Mouse (Mus musculus): ENCODE results near the gene Ace3.

Gene Ace3

GRCm38 (mm10) chr11:105994375-105994774, at the start of gene Ace3:
Gene Ace3, plus strand, starts transcription at chr11:105994675.
- DNase-seq: no peak

DNA sequence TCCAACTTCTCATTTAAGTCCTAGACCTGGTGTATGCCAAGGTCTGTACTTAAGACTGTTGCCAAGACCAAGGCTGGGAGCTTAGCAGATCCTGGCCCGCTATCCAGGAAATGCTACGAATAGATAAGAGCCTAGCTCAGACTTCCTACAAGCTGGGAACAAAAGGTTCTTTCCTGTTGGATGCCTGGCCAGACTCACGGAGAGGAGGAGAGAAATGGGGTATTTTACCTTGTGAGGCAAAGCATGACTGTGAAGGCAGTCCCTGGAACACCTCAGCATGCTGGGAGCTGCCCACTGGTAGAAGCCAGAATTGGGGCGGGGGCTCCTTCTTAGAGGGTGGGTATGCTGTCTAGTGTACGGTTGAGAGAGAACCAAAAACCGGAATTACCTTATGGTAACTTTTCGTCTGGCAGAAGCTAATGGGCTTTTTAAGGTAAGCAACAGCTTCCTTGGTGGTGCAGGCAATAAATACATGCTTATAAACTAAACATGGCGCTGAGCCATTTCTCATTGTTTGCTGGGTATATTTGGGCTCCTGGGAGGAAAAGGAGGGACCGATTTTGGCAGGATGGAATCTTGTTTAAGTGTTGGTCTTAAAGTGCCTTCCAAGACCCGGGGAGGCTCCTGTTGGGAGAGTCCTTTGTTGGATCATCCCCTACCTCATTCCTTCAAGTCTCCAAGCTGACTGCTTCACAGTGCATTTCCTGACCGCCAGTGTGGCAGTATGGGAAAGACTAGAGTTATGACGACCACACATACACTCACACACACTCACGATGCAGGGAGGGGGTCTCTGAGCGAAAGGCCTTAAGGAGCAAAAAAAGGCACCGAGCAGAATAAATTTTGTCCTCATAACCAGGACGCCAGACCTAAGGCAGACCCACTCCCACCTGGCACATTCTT, 49.5 kb upstream of the Ace3 start:
- no peak for DNase-seq

DNA sequence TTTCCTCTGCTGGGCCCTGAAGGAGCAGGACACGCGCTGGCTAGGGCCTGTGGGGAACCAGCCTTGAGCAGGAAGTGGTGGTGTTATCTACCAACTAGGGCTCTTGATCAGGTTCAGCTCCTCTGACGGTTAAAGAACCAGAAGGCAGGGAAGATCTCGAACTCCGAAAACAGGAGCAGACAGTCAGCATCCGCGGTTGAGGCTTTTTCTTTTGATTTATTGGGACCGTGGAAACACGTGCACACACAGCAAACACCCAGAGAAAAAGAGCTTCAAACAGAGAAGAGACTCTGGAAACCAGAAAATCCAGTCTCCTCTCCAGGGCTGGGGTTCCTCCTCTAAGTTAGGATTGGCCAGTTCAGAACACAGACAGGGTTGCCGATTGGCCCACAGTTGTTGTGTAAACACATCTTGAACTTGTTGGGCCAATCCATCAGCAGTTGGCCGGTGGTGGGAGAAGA, 47.8 kb upstream of the Ace3 start:
- DNase-seq: peak; percentile 18

- no peak for DNase-seq
These were observed 46.2 kb upstream of the Ace3 start for GRCm38 (mm10) chr11:105948255-105948654.

DNA sequence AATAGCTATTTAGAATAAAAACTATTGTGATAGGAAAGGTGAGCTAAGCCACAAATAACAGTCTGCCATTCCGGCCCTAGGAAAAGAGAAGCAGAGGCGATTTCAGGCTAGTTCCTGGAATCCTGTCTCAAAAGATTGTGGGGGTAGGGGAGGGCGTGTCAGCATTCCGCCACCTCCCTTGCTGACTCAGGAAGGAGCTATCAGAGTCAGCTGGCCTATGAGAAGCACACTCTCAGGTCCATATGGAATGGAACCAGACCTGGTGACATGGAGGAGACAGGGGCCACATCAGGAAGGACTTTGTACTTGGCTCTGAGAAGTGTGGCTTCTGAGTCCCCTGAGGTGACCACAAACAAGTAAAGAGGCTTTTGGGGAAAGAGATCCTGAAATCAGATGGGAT, 44.0 kb upstream of the Ace3 start:
- no peak for DNase-seq

DNA sequence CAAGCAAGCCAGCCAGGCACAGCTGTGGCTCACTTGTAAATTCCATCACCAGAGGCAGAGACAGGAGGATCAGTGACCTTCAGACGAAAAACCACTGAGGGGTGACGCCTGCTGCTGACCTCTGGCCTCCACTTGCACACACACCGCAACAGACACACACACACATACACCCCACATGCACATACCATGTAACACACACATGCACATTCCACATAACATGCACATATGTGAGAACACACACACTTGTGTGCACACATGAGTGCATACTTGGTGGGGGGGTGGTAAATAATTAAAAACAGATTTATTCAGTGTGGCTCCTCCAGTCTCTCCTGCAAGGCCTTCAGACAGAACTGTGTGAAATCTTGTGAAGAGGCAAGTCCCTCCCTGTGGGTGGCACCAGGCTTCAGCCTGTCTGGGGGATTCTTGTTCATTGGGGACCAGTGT, 42.9 kb upstream of the Ace3 start:
- DNase-seq: no peak

GRCm38 (mm10) chr11:105952111-105952510, 42.4 kb upstream of the Ace3 start:
- DNase-seq: no peak

DNA sequence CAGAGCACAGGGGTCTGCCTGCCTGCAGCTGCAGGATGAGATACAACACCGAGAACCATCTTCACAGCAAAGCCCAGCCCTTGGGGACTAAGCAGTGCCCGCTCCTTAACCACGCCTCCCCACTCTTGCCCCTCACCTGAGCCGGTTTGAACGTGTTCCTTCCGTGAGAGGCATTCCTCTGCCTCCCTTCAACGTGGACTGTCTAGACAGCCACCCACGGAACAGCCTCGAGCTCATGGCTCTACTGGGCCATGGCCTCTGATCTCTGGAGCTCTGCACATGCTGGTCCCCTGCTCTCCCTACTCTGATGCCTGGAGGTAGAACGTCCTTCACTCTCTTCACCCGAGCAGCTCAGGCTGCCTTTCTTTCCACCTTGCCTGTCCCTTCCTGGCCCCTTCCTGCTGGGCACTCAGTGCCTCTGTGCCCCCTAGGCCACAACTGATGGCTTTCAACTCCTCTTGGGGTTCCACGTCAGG, 41.5 kb upstream of the Ace3 start, which contains the start of gene Cyb561:
Gene Cyb561 (minus strand): TSS at position 426 of the 476 bp plus-strand sequence.
- no peak for DNase-seq

GRCm38 (mm10) chr11:105953402-105953801, 41.1 kb upstream of the Ace3 start:
- no peak for DNase-seq

DNA sequence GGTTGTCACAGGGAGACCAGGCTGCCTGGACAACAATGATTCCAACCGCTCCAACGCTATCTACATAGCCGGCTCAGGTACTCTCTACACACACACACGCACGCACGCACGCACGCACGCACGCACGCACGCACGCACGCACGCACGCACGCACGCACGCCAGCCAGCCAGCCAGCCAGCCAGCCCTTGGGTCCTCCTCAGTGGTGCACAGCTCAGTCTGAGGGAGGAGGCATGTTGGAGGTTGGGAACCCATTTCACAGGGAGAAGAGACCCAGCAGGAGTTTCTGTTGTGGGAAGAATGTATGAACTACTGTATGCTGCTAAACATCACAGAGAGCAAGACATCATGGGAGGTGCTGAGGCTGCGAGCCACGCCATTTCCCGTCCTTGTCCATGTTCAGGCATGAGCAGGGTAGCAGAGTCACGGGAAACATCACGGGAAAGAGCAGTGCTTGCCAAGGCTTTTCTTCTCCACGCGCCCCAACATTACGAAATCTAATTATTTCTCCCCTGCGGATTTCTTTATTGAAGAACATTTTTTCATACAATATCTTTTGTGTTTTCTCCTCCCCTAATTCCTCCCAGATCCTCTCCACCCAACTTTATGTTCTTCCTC, 38.6 kb upstream of the Ace3 start:
- DNase-seq: no peak

GRCm38 (mm10) chr11:105957501-105957900, 37.0 kb upstream of the Ace3 start:
- no peak for DNase-seq

DNA sequence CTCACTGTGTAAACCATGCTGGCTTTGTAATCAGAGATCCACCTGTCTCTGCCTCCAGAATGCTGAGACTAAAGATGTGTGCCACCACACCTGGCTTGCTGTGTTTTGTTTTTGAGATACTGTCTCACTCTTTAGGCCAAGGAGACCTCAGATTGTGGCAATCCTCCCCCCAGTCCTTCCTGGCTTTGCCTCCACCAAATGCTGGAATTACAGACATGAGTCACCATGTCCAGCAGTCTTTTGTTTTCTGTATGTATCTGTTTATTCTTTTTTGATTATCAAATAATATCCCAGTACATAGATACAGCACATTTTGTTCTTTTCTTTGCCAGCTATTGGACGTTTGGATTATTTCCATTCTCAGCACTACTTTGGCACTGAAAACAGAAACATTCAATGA, 35.9 kb upstream of the Ace3 start:
- DNase-seq: no peak

DNA sequence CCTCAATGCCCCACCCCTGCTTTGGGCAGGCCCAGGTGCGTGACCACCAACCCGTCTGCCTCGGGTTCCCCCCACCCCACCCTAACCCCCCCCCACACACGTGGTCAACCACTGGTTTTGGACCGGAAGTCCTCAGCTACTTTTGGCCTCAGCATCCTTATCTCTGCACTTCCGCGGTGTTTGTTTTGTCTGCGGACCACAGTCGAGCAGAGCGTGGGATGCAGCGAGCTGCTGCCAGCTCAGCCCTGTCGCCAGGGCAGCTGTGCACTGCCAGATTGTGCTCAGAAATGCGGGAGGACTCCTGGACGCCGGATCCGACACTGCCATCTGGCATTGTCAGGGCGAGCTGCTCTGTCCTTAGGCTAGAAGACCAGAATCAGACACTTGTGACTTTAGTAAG, 35.1 kb upstream of the Ace3 start:
- no peak for DNase-seq

DNA sequence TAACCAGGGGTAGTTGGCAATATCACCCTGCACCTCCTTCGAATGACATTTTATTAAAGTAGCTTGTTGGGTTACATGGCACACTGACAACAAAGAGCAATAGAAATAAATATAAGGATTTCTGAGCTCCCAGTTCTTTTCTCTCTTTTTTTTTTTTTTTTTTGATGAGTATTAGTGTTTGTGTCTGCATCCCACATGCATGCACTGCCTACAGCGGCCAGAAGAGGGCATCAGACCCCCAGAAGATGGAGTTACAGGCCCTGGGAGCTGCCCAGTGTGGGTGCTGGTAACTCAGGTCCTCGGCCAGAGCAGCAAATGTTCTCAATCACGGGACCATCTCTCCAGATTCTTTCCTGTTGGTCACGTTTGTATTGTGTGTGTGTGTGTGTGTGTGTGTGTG, 29.8 kb upstream of the Ace3 start:
- DNase-seq: no peak

DNA sequence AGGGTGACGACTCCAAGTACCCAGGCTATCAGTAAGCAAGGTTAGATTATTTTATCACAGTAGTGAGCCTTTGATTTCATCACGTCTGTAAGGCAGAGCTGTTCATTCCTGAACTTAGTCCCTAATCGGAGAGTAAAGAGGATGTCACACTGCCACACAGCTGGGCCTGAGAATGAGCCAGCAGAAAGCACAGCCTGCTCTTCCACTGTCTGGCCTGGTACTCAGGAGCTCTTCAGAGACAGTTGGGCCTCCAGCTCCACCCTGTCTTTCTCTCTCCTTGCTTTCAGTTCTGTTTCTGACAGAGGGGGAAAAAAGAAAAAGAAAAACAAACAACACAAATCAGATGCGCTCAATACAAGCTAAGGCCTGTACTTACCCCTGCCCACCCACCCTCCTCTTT, 28.2 kb upstream of the Ace3 start:
- no peak for DNase-seq

DNA sequence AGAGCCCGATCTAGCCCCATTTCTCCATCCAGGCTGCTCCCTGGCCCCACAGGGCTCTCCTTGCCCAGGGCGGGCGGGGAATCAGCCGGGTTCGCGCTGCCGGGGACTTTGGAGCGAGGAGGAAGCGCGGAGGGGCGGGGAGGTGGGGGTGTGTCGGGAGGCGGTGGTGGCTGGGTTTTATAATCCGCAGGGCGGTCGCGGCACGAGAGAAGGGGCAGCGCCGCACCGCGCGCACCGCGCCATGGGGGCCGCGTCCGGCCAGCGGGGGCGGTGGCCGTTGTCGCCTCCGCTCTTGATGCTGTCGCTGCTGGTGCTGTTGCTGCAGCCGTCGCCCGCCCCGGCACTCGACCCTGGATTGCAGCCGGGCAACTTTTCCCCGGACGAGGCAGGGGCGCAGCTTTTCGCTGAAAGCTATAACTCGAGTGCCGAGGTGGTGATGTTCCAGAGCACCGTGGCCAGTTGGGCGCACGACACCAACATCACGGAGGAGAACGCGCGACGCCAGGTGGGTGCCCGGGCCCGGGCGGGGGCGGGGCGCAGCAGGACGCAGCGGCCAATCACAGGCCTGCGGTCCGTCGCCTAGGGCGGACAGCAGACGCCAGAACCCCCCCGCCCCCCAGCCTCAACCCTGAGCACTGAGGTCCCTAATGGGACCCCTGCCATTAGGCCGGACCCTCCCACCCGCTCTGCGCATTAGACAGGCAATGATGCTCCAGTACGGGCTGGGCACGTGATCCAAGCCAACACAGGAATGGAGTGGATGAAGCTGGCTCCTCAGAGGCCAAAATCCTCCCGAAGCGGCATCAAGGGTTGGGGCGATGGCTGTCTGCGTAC, 26.5 kb upstream of the Ace3 start, which contains the start of gene Ace:
Gene Ace (plus strand): TSS at position 205 of the 834 bp plus-strand sequence.
- DNase-seq: no peak

- DNase-seq: no peak
These were observed 25.5 kb upstream of the Ace3 start for GRCm38 (mm10) chr11:105968948-105969347.

DNA sequence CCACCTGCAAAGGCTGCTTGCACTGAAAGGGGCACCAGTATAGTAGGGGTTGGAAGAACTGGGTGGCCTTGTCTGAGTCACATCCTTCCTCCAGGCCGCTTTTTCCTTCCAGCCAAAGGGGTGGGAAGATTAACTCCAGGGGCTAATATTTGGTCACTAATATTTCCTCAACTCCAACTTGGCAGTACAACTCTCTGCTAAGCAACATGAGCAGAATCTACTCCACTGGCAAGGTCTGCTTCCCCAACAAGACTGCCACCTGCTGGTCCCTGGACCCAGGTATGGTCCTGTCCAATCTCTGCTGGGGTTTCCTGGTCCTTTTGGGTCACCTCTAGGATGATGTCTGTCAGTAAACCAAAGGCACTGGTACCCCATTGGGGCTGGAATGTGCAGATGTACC, 25.0 kb upstream of the Ace3 start:
- DNase-seq: peak; percentile 14

DNA sequence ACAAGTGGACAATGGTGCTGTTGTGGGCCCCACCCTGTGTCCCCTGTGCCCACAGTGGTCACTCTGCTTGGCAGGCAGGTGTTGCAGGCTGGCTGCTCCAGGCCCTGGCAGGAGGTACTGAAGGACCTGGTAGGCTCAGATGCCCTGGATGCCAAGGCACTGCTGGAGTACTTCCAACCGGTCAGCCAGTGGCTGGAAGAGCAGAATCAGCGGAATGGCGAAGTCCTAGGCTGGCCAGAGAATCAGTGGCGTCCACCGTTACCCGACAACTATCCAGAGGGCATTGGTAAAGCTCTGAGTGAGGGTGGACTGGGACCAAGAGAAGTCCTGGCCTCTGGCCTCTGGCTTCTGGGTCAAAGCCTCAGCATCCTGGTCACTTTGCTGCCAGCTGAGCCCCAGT, 19.9 kb upstream of the Ace3 start:
- no peak for DNase-seq

DNA sequence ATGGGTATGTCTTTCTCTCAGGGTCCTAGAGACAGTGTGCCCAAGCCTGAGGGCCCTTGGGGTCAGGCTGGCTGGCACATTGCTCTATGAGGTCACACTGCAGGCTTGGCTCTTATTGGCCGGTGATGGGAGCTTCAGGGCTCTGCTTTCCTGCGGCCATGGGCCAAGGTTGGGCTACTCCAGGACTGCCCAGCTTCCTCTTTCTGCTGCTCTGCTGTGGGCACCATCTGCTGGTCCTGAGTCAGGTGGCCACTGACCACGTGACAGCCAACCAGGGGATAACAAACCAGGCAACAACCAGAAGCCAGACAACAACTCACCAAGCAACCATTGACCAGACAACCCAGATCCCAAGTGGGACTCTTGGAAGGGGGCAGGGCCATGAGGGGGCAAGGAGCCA, 19.4 kb upstream of the Ace3 start:
- DNase-seq: no peak

- DNase-seq: no peak
These were observed 18.8 kb upstream of the Ace3 start for GRCm38 (mm10) chr11:105975636-105976035.

DNA sequence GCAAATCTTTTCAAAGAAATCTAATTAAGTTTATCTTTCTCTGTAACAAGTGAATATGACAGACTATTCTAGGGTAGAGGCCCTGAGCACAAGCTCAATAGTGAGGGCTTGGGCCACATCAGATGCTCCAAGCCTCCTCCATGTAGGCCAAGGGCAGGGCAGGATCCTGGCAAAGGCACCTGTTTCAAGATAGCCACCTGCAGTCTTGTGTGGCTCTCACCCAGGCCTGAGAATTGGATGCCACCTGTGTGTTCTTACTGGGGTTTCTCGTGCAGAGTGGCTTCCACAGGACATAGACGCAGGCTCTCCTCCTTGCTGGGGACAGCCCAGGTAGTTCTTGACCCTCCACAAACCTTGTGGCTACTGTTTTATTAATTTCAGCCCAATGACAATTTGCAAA, 16.2 kb upstream of the Ace3 start:
- DNase-seq: no peak

- DNase-seq: no peak
These were observed 15.8 kb upstream of the Ace3 start for GRCm38 (mm10) chr11:105978634-105979033.

Measured in thymus, postnatal 25 days (tissue).